Mouse (Mus musculus): Measurements from ENCODE around the gene Col26a1.

DNA sequence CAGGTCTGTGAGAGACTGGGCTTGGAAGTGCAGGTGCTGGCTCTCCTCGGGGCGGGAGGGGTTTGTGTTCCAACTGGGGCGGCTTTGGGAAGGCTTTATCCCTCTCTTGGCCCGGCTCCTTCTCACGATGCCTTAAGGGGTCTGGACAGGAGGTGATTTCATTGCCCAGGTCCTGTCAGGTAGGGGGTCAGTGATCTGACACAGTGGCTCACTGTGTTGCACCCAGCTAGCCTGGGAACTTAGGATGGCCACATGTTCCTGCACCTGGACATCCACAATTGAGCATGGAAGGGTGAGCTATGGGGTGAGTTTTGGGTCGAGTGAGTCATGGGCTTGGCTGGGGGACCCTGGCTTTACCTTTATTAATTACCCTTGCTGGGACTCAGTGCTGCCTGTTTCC lies 144.1 kb downstream of the Col26a1 start:
- TF ChIP-seq CTCF (IDR thresholded peaks at IDR 0.05), result no peak
- TF ChIP-seq EP300 (IDR thresholded peaks at IDR 0.05), result no peak

Data from lung, postnatal 0 days (tissue).